Mouse (Mus musculus) liver, embryonic 11.5 days (tissue): ENCODE measurements around the gene Phf19. TPM values are rescaled to one million over a fixed set of nuclear protein-coding genes. Genes with fewer than 3 reads are reported as not detected.

Source experiments
- ATAC-seq: fragments of 200-750 bp; cut with Nextera tagmentation; replicated peaks from 2 replicates; pipeline ENCODE4 v1.8.0; 2017; ENCODE audit warnings: moderate number of reproducible peaks, mild to moderate bottlenecking, moderate TSS enrichment, moderate library complexity; ENCODE audit not compliant: low FRiP score
- DNase-seq: peaks from one replicate; pipeline ENCODE4 v3.0.0-alpha.2; 2017; ENCODE audit warnings: low spot score
- H3K27ac ChIP-seq: fragments of 300-500 bp; sonication (generic); 2 replicates; pipeline ENCODE4 v1.5.1; 2014; ENCODE audit warnings: mild to moderate bottlenecking, low read depth, low read length, control low read depth
- H3K27me3 ChIP-seq: fragments of 300-500 bp; sonication (generic); replicated peaks from 2 replicates; pipeline ENCODE4 v1.6.1; 2014; ENCODE audit warnings: low read length, mixed read lengths; ENCODE audit not compliant: control insufficient read depth, insufficient read depth
- H3K36me3 ChIP-seq: fragments of 300-500 bp; sonication (generic); 2 replicates; pipeline ENCODE4 v1.6.1; 2014; ENCODE audit warnings: mild to moderate bottlenecking, low read length, moderate library complexity, mixed read lengths; ENCODE audit not compliant: control insufficient read depth, insufficient read depth
- H3K4me1 ChIP-seq: fragments of 300-500 bp; sonication (generic); replicated peaks from 2 replicates; pipeline ENCODE4 v1.6.1; 2014; ENCODE audit warnings: low read length, mixed read lengths; ENCODE audit not compliant: control insufficient read depth, insufficient read depth
- H3K4me2 ChIP-seq: fragments of 300-500 bp; sonication (generic); 2 replicates; pipeline ENCODE4 v1.6.1; 2014; ENCODE audit warnings: mild to moderate bottlenecking, control low read depth, moderate library complexity
- H3K4me3 ChIP-seq: fragments of 300-500 bp; sonication (generic); 2 replicates; pipeline ENCODE4 v1.5.1; 2014; ENCODE audit warnings: low read depth, low read length, control low read depth
- H3K9ac ChIP-seq: fragments of 300-500 bp; sonication (generic); 2 replicates; pipeline ENCODE4 v1.6.1; 2014; ENCODE audit warnings: low read depth, low read length, control low read depth
- H3K9me3 ChIP-seq: fragments of 300-500 bp; sonication (generic); 2 replicates; pipeline ENCODE4 v1.6.1; 2016; ENCODE audit warnings: low read length, inconsistent platforms, mixed read lengths; ENCODE audit not compliant: control insufficient read depth
- WGBS: fragments of 180-500 bp; shearing (Covaris S2); extraction: QIAGEN DNeasy Blood & Tissue Kit; methylation state at CpG from one replicate; pipeline ENCODE4 v1.1.7; 2014; 5-methylcytosine and 5-hydroxymethylcytosine counted together
- polyA plus RNA-seq: library from polyadenylated mRNA; unstranded; fragments of >200 nt; fragmentation: Nextera tagmentation; extraction: Ambion mirVana; gene quantifications from 2 replicates; pipeline ENCODE4 v1.2.1, GENCODE M21; 2014

The Phf19 gene
- polyA plus RNA-seq, 1 experiment from 2014 or later: 4.5 TPM

GRCm38 (mm10) chr2:34899682-34900081 lies 14.1 kb downstream of the Phf19 start:
- no peaks in the 10 kb centered on the region for H3K36me3 ChIP-seq

DNA sequence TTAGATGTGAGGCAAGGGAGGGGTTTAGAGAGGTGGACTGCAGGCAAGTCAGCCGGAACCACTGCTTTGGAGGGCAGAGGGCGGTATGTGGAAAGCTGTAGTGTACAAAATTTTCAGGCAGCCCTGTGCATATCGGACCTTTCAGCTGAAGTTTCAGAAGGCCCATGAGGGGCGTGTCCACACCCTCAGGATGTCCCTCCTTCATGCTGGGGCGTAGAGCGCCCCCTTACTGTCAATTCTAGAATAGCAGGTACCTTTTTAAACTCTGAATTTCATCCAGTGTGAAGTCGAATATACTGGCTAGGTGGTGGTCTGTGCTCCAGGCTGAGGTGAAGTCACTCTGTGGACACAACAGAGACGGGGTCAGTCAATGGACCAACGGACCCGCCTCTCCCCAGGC lies 16.0 kb downstream of the Phf19 start:
- ATAC-seq: peak; percentile 63
- no peaks in the 10 kb centered on the region for H3K4me1 ChIP-seq
- H3K27ac ChIP-seq: no peak overlapping the region
- 23% methylated on average over 10 of the region's 10 CpGs for whole genome bisulfite sequencing
- H3K4me2 ChIP-seq: no peak overlapping the region
- no peaks in the 10 kb centered on the region for H3K9me3 ChIP-seq
- H3K9ac ChIP-seq: no peak overlapping the region
- DNase-seq: no peak
- no peaks in the 10 kb centered on the region for H3K36me3 ChIP-seq
- no peak overlapping the region for H3K4me3 ChIP-seq
- no peaks in the 10 kb centered on the region for H3K27me3 ChIP-seq

More at GRCm38 (mm10) chr2:34899682-34900081, 14.1 kb downstream of the Phf19 start:
- DNase-seq (no peak), ATAC-seq (no peak)
- Histone ChIP-seq H3K27ac (no peak overlapping the region), H3K9ac (no peak overlapping the region), H3K4me3 (no peak overlapping the region), H3K27me3 (no peaks in the 10 kb centered on the region), H3K4me1 (peaks cover 9% of the 10 kb centered on the region), H3K4me2 (no peak overlapping the region), H3K9me3 (no peaks in the 10 kb centered on the region)
- WGBS: 86% methylated on average over 11 of the region's 11 CpGs

DNA sequence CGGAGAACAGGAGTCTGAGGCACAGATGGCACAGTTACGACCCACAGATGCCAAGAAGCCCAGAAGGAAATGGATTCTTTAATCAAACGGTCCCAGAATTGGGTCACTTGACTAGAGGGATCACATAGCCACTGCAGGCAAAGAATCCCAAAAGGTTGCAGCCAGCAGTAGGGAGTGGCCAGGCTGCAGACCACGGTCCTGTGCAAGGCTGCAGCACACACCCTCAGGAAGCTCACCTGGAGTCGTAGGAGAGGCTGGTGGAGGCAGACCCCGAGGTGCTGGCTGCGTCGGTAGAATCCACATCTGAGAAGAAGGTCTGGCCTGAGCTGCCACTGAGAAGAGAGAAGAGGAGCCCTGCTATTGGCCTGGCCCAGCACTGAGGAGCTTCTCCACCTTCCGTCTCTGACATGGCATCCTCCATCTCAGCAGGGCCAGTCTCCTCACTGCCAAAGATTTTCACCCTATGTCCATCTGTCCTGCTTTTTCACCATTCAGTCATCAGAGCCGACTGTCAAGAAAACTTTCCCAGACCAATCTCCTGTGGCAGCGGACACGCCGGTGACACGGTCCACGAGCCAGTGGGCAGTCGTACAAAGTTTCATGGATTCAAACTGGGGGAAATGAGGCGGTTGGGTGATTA lies 16.9 kb downstream of the Phf19 start:
- Histone ChIP-seq H3K4me3 (no peak overlapping the region), H3K27ac (no peak overlapping the region), H3K4me2 (no peak overlapping the region), H3K4me1 (no peaks in the 10 kb centered on the region), H3K9ac (no peak overlapping the region), H3K9me3 (no peaks in the 10 kb centered on the region), H3K27me3 (no peaks in the 10 kb centered on the region), H3K36me3 (no peaks in the 10 kb centered on the region)
- DNase-seq (no peak), ATAC-seq (no peak)
- 84% methylated on average over 17 of the region's 17 CpGs for WGBS

DNA sequence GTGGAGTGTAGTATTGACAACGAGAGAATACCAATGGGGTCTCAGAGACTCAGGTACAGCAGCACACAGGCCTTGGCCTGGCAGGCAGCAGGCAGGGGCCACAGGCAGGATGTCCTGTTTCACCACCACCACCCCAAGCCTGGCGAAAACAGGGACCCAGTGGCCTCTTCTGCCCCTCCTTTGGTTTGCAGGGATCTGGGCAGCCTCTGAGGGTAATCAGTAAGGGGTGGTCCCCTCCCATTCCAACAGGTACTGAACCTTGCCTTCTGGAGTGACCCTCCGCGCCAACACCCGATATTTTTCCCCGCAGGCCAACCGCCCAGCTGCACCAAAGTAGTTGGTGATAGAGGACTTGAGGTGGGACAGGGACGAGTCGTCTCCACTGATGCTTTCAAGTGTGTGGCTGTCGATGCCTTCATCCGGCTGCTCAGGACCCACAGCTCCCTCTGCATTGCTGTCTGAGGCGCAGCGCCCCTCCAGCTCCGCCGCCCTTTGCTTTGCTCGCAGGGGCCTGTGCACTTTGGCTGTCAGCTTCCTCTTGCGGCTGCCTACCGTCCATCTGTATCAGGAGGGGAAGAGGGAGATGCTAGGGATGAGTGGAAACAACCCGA lies 18.2 kb downstream of the Phf19 start:
- Histone ChIP-seq H3K9ac (no peak overlapping the region), H3K27me3 (no peaks in the 10 kb centered on the region), H3K9me3 (no peaks in the 10 kb centered on the region), H3K4me1 (no peaks in the 10 kb centered on the region), H3K36me3 (no peaks in the 10 kb centered on the region), H3K4me2 (no peak overlapping the region), H3K27ac (no peak overlapping the region), H3K4me3 (no peak overlapping the region)
- no peak for DNase-seq
- WGBS: 75% methylated on average over 19 of the region's 19 CpGs
- ATAC-seq: no peak

DNA sequence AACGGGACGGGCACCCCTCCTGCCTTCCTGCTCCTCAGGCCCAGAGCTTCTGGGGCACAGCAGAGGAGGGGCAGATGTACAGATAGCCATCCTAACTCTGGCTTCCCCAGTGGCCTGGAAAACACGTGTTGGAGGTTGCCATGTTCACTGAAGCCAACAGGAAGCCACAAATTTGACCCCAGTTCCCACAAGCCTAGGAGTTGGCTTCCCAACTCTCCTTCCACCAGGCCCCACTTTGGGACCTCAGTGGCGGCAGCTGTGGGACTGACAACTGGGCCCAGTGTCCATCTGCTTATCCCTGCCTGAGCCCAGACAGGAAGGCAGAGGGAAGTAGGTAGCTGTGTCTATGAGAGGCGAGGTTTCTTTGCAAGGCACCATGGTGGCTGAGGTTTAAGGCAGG lies 19.9 kb downstream of the Phf19 start:
- H3K4me2 ChIP-seq: no peak overlapping the region
- no peak overlapping the region for H3K9ac ChIP-seq
- DNase-seq: no peak
- H3K36me3 ChIP-seq: no peaks in the 10 kb centered on the region
- H3K4me3 ChIP-seq: no peak overlapping the region
- H3K9me3 ChIP-seq: no peaks in the 10 kb centered on the region
- no peaks in the 10 kb centered on the region for H3K4me1 ChIP-seq
- H3K27me3 ChIP-seq: no peaks in the 10 kb centered on the region
- WGBS: 49% methylated on average over 5 of the region's 5 CpGs
- no peak overlapping the region for H3K27ac ChIP-seq
- no peak for ATAC-seq

DNA sequence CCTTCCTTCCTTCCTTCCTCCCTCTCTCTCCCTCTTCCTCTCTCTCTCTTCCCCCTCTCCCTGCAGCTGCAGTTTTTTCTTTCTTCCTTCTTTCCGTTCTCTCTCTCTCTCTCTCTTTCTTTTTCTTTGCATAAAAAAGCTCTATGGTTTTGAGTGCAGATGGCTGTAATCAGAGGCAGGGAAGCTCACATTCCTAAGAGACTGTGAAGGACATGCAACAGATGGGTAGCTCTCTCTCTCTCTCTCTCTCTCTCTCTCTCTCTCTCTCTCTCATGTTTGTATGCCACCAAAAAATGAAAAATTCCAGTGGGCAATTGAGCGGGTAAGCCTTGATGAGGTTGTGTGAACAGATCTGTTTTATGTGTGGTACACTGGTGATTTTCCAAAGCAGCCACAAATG lies 29.6 kb downstream of the Phf19 start:
- Histone ChIP-seq H3K36me3 (no peaks in the 10 kb centered on the region), H3K27me3 (no peaks in the 10 kb centered on the region; the same call in 1 of the 2 replicates), H3K4me3 (no peak overlapping the region), H3K4me1 (no peaks in the 10 kb centered on the region; the same call in 1 of the 2 replicates), H3K27ac (no peak overlapping the region), H3K9me3 (no peaks in the 10 kb centered on the region), H3K4me2 (no peak overlapping the region), H3K9ac (no peak overlapping the region)
- DNase-seq: no peak
- 79% methylated on average over 2 of the region's 2 CpGs for WGBS
- no peak for ATAC-seq

DNA sequence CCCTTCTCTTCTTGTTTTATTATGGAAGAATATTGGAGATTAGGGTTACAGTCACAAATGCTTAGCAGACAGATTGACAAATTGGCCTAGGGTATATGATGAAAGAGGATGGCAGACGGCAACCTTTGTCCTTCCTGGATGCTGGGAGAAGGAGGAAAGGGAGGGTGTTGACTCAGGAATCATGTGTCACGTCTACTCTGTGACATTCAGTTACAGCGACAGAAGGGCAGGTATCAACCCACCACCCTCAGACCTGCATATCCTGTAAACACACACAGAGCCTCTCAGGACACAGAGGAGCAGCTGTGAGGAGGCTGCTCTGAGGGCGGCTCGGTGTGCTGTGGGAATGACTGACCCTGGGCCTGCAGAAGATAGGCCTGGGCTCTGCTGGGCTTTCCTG lies 30.6 kb downstream of the Phf19 start:
- H3K27ac ChIP-seq: no peak overlapping the region
- WGBS: 44% methylated on average over 5 of the region's 5 CpGs
- H3K27me3 ChIP-seq: no peaks in the 10 kb centered on the region; the same call in 1 of the 2 replicates
- ATAC-seq (no peak; the same call in 1 of the 2 replicates), DNase-seq (no peak)
- no peaks in the 10 kb centered on the region; the same call in 1 of the 2 replicates for H3K4me1 ChIP-seq
- no peaks in the 10 kb centered on the region for H3K36me3 ChIP-seq
- no peak overlapping the region for H3K4me2 ChIP-seq
- no peaks in the 10 kb centered on the region for H3K9me3 ChIP-seq
- H3K4me3 ChIP-seq: no peak overlapping the region
- H3K9ac ChIP-seq: no peak overlapping the region

DNA sequence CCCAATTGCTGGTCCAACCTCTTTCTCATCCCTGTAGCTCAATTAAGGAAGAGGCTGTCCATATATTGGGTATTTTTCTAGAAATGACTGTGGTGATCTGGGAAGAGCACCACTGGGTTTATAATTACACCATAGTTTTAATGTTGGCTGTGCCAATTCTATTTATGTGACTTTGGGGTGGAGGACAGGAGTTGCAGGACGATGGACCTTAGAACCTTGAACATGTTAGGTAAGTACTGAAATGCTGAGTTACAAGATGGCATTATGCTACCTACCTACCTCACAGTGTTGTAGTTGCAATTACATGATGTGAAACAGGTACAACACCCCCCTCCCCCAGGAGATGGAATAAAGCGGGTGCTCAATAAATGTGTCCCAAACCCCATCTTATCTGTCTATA lies 31.1 kb downstream of the Phf19 start:
- no peak overlapping the region for H3K27ac ChIP-seq
- WGBS: 79% methylated on average over 2 of the region's 2 CpGs
- no peak overlapping the region for H3K9ac ChIP-seq
- no peaks in the 10 kb centered on the region for H3K9me3 ChIP-seq
- no peaks in the 10 kb centered on the region; the same call in 1 of the 2 replicates for H3K4me1 ChIP-seq
- H3K4me2 ChIP-seq: no peak overlapping the region
- H3K36me3 ChIP-seq: no peaks in the 10 kb centered on the region
- H3K4me3 ChIP-seq: no peak overlapping the region
- ATAC-seq: no peak
- no peaks in the 10 kb centered on the region; the same call in 1 of the 2 replicates for H3K27me3 ChIP-seq
- DNase-seq: no peak

DNA sequence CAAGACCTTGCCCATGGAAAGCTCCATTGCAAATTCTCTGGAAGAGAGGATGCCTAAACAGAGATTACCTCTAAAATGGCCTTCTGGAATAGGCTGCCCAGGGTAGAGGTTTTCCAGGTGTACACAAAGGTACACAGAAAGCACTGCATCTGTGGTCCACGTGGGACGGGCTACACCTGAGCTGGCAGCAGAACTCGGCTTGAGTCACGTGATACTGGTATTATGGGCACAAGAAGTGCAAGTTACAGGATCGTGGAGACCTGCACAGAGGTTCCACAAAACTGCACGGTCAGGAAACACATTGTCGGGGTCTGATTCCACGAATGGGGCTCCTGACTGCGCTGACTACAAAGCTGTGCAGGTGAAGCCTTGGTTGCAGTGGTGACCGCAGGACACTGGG lies 33.8 kb downstream of the Phf19 start:
- Histone ChIP-seq H3K27ac (no peak overlapping the region), H3K4me3 (no peak overlapping the region), H3K9me3 (no peaks in the 10 kb centered on the region), H3K4me1 (no peaks in the 10 kb centered on the region; the same call in 1 of the 2 replicates), H3K4me2 (no peak overlapping the region), H3K9ac (no peak overlapping the region), H3K36me3 (no peaks in the 10 kb centered on the region), H3K27me3 (no peaks in the 10 kb centered on the region; the same call in 1 of the 2 replicates)
- 78% methylated on average over 10 of the region's 10 CpGs for WGBS
- DNase-seq (no peak), ATAC-seq (no peak)
